Mouse (Mus musculus): ENCODE data around the gene Vmn1r1. TPM values are rescaled to one million over a fixed set of nuclear protein-coding genes. Genes with fewer than 3 reads are reported as not detected.

Vmn1r1 gene
- polyA plus RNA-seq, 1 experiment, result not detected

DNA sequence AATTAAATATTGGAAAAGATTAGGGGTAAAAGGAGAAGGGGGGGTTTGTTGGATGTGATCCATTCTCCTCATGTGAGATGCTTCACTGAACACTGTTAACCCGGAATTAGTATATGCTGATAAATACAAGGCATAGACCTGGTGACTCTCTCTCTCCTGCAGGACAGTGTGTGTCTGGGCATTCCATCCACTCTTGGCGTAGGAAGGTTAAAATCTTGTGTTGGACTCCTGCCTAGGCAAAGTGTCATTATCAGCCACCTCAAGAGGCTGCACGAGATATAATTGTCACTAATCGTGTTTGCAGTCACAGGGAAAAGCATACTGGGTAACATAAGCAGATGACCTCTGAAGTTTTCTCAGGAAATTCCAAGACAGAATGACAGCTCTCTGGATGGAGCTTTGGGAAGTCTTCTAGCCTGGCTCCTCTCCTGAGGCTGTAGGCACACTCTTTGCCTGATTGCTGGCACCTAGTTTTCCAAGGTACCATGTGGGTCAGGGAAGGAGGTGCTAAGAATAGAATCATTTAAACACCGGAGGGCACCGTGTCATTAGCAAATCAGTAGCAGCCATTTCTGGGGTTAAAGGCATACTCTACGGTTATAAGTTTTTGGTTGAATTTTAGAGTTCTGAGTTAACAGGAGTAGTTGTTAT, 15.3 kb downstream of the Vmn1r1 start:
- TF ChIP-seq POLR2A (IDR thresholded peaks at IDR 0.05; ENCODE audit: control insufficient read depth, low read depth, low read length), result no peak
- TF ChIP-seq CTCF (IDR thresholded peaks at IDR 0.05; ENCODE audit: control insufficient read depth, insufficient read depth, insufficient replicate concordance, low read depth, low read length), result no peak
- Histone ChIP-seq H3K27me3 (ENCODE audit: control insufficient read depth, insufficient read depth, low read length) (no peaks in the 10 kb centered on the region), H3K27ac (ENCODE audit: control insufficient read depth, insufficient read depth, low read depth, low read length) (no peak overlapping the region), H3K4me3 (ENCODE audit: control insufficient read depth, low read depth, low read length) (no peak overlapping the region), H3K36me3 (ENCODE audit: control insufficient read depth, insufficient read depth, low read length) (no peaks in the 10 kb centered on the region), H3K4me1 (ENCODE audit: control insufficient read depth, insufficient read depth, low read length) (no peaks in the 10 kb centered on the region)

DNA sequence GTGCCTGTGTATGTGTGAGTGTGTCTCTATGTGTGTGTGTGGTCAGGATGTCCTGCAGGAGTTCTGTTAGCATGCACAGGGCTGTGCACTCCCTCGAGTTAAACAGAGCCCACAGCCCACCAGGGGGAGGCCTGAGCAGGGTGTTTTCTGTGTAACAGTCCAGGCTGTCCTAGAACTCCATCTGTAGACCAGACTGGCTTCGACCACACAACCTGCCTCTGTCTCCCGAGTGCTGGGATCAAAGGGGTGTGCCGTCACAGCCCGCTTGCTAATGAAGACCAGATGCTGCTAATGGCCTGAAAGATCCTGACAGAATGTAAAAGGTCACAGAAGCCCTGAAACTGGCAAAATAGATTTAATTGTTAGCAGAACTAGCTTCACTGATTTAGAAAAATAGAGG, 18.7 kb downstream of the Vmn1r1 start:
- TF ChIP-seq CTCF (IDR thresholded peaks at IDR 0.05; ENCODE audit: control insufficient read depth, insufficient read depth, insufficient replicate concordance, low read depth, low read length) (no peak), POLR2A (IDR thresholded peaks at IDR 0.05; ENCODE audit: control insufficient read depth, low read depth, low read length) (no peak)
- no peak overlapping the region for H3K27ac ChIP-seq (ENCODE audit: control insufficient read depth, insufficient read depth, low read depth, low read length)
- H3K27me3 ChIP-seq (ENCODE audit: control insufficient read depth, insufficient read depth, low read length), result no peaks in the 10 kb centered on the region
- peaks cover 8% of the 10 kb centered on the region for H3K4me1 ChIP-seq (ENCODE audit: control insufficient read depth, insufficient read depth, low read length)
- H3K36me3 ChIP-seq (ENCODE audit: control insufficient read depth, insufficient read depth, low read length), result no peaks in the 10 kb centered on the region
- no peak overlapping the region for H3K4me3 ChIP-seq (ENCODE audit: control insufficient read depth, low read depth, low read length)

DNA sequence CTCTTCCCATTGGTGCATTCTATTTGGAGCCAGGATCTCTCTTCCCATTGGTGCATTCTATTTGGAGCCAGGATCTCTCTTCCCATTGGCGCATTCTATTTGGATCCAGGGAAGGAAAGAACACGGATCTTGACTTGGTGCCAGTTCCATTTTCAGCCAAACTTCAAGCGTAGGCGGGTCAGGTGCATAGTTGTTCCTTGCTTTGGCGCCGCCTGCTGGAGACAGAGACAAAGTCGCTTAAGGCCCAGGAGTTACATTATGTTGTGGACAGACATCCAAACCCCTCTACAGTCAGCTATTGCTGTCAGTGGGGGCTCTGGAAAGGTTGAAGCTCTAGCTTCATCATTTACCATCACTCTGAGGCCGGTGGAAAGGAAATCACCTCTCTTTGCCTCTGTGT, 21.0 kb downstream of the Vmn1r1 start:
- H3K4me1 ChIP-seq (ENCODE audit: control insufficient read depth, insufficient read depth, low read length), result peaks cover 8% of the 10 kb centered on the region
- no peak overlapping the region for H3K4me3 ChIP-seq (ENCODE audit: control insufficient read depth, low read depth, low read length)
- TF ChIP-seq CTCF (IDR thresholded peaks at IDR 0.05; ENCODE audit: control insufficient read depth, insufficient read depth, insufficient replicate concordance, low read depth, low read length), result peak; percentile 40; the same call in 1 of the 2 replicates
- no peak for TF ChIP-seq POLR2A (IDR thresholded peaks at IDR 0.05; ENCODE audit: control insufficient read depth, low read depth, low read length)
- H3K27ac ChIP-seq (ENCODE audit: control insufficient read depth, insufficient read depth, low read depth, low read length), result no peak overlapping the region
- no peaks in the 10 kb centered on the region for H3K27me3 ChIP-seq (ENCODE audit: control insufficient read depth, insufficient read depth, low read length)
- no peaks in the 10 kb centered on the region for H3K36me3 ChIP-seq (ENCODE audit: control insufficient read depth, insufficient read depth, low read length)

DNA sequence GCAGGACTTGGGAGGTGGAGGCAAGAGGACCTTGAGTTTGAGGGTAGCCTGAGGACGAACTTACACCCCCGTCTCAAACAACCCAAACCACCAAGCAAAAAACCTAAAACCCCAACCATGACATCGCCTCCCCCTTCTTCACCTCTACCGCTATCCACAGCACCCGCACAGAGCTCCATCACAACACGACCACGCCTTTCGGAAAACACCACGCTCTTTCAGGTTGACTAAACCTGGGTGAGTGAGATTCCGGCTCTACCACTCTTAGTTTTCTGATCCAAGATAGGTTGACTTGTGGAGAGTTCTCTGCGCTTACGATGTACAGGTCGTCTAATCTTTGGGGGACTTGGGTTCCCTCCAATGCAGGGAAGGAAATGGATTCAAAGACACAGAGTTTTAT, 21.6 kb downstream of the Vmn1r1 start:
- Histone ChIP-seq H3K27ac (ENCODE audit: control insufficient read depth, insufficient read depth, low read depth, low read length) (no peak overlapping the region), H3K4me1 (ENCODE audit: control insufficient read depth, insufficient read depth, low read length) (peaks cover 8% of the 10 kb centered on the region), H3K36me3 (ENCODE audit: control insufficient read depth, insufficient read depth, low read length) (no peaks in the 10 kb centered on the region), H3K27me3 (ENCODE audit: control insufficient read depth, insufficient read depth, low read length) (no peaks in the 10 kb centered on the region), H3K4me3 (ENCODE audit: control insufficient read depth, low read depth, low read length) (no peak overlapping the region)
- TF ChIP-seq CTCF (IDR thresholded peaks at IDR 0.05; ENCODE audit: control insufficient read depth, insufficient read depth, insufficient replicate concordance, low read depth, low read length) (no peak), POLR2A (IDR thresholded peaks at IDR 0.05; ENCODE audit: control insufficient read depth, low read depth, low read length) (no peak)

DNA sequence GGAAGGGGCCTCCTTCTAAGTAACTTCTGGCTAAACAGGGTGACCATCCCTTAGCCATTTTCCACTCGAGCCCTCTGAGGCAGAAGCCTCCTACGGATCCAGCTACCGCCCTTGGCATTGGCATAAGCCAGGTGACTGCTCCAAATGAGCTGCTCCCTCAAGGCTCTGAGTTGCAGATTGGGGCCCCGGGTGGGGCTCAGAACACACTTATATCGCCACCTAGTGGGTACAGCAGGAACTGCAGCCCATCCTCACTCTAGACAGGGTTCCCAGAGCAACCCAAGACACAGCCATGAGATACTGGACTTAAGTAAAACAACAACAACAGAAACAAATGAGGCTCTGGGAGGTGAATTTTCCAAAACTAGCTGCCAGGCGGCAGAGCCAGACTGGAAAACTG, 23.9 kb downstream of the Vmn1r1 start:
- Histone ChIP-seq H3K4me1 (ENCODE audit: control insufficient read depth, insufficient read depth, low read length) (peaks cover 8% of the 10 kb centered on the region), H3K36me3 (ENCODE audit: control insufficient read depth, insufficient read depth, low read length) (no peaks in the 10 kb centered on the region), H3K4me3 (ENCODE audit: control insufficient read depth, low read depth, low read length) (no peak overlapping the region), H3K27ac (ENCODE audit: control insufficient read depth, insufficient read depth, low read depth, low read length) (no peak overlapping the region), H3K27me3 (ENCODE audit: control insufficient read depth, insufficient read depth, low read length) (no peaks in the 10 kb centered on the region)
- TF ChIP-seq CTCF (IDR thresholded peaks at IDR 0.05; ENCODE audit: control insufficient read depth, insufficient read depth, insufficient replicate concordance, low read depth, low read length) (peak; percentile 92), POLR2A (IDR thresholded peaks at IDR 0.05; ENCODE audit: control insufficient read depth, low read depth, low read length) (no peak)

DNA sequence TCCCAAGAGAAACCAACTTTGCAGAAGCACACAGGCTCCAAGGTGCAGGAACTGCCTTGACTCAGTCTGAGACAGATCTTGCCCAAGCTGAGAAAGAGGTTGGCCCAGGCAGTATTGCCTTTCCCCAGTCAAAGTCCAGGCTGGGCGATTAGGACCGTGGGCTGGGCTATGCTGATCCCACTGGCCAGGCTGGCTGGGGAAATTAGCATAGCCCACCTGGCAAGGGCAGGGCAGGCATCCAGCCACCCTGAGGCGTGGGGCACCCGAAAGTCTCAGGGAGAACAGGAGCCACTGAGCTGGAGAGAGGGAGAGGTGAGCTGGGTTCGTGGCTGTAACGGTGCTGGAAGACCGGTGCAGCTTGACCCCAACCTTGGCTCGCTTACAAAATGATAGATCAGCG, 24.3 kb downstream of the Vmn1r1 start:
- Histone ChIP-seq H3K27ac (ENCODE audit: control insufficient read depth, insufficient read depth, low read depth, low read length) (no peak overlapping the region), H3K4me3 (ENCODE audit: control insufficient read depth, low read depth, low read length) (no peak overlapping the region)

DNA sequence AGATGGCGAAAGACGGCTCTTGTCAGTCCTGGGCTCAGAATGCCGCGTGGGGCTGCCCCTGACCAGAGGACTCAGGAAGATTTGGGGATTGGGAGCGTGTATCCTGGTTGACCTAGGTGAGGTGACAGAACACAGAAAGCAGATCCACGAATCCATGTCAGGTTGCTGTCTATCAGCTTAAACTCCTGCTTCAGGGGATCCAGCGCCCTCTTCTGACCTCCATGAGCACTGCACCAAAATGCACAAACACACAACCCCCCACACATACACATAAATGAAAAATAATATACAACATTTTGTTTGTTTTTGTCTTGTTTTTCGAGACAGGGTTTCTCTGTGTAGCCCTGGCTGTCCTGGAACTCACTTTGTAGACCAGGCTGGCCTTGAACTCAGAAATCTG, 26.1 kb downstream of the Vmn1r1 start:
- Histone ChIP-seq H3K36me3 (ENCODE audit: control insufficient read depth, insufficient read depth, low read length) (no peaks in the 10 kb centered on the region), H3K4me1 (ENCODE audit: control insufficient read depth, insufficient read depth, low read length) (peaks cover 8% of the 10 kb centered on the region), H3K4me3 (ENCODE audit: control insufficient read depth, low read depth, low read length) (no peak overlapping the region), H3K27ac (ENCODE audit: control insufficient read depth, insufficient read depth, low read depth, low read length) (no peak overlapping the region), H3K27me3 (ENCODE audit: control insufficient read depth, insufficient read depth, low read length) (no peaks in the 10 kb centered on the region)
- TF ChIP-seq CTCF (IDR thresholded peaks at IDR 0.05; ENCODE audit: control insufficient read depth, insufficient read depth, insufficient replicate concordance, low read depth, low read length) (peak; percentile 41; the same call in 1 of the 2 replicates), POLR2A (IDR thresholded peaks at IDR 0.05; ENCODE audit: control insufficient read depth, low read depth, low read length) (no peak)

More for the DNA sequence above, 24.3 kb downstream of the Vmn1r1 start:
- Histone ChIP-seq H3K27me3 (ENCODE audit: control insufficient read depth, insufficient read depth, low read length) (no peaks in the 10 kb centered on the region), H3K4me1 (ENCODE audit: control insufficient read depth, insufficient read depth, low read length) (peaks cover 8% of the 10 kb centered on the region), H3K36me3 (ENCODE audit: control insufficient read depth, insufficient read depth, low read length) (no peaks in the 10 kb centered on the region)
- TF ChIP-seq CTCF (IDR thresholded peaks at IDR 0.05; ENCODE audit: control insufficient read depth, insufficient read depth, insufficient replicate concordance, low read depth, low read length) (no peak), POLR2A (IDR thresholded peaks at IDR 0.05; ENCODE audit: control insufficient read depth, low read depth, low read length) (no peak)
